In genomic region chr9:64250111-64250730, GRCm38 (mm10) we compare ENCODE assay signal across 27 mouse cellular contexts. TPM values are rescaled to one million over a fixed set of nuclear protein-coding genes. Genes with fewer than 3 reads are reported as not detected.
DNase-seq lines count a peak whose midpoint lies in the region; ATAC-seq and TF ChIP-seq lines count a peak whose summit lies in the region.
"Had no signal": no experiment of that assay in that cellular context is flagged by ENCODE, and none has a peak within 500 bp of the region (broad histone marks: within the 10 kb centered on the region; RNA-seq: fewer than 3 reads in every experiment).

No protein-coding gene starts in this region.

- ATAC-seq in heart, embryonic 13.5 days (ENCODE audit: extremely low read depth, insufficient number of reproducible peaks, low FRiP score, low TSS enrichment) = no peak
- ATAC-seq in megakaryocyte, adult 5-6 weeks (ENCODE audit: poor library complexity, severe bottlenecking) = no peak
- ATAC-seq: forebrain, embryonic 14.5 days; inflammation-experienced regulatory T-cells, adult 6 months; lung, postnatal 0 days; midbrain, embryonic 13.5 days had no signal

- H3K4me1 ChIP-seq in heart, embryonic 13.5 days = peaks cover 32% of the 10 kb centered on the region
- H3K4me1 ChIP-seq in megakaryocyte, embryonic 14.5 days = peaks cover 70% of the 10 kb centered on the region
- peaks cover 4% of the 10 kb centered on the region; the same call in 1 of the 2 replicates for H3K4me1 ChIP-seq in olfactory bulb, adult 2 months (ENCODE audit: control insufficient read depth, insufficient read depth, low read length)

- H3K4me2 ChIP-seq in heart, embryonic 13.5 days = no peak overlapping the region
- H3K4me2 ChIP-seq: heart, embryonic 12.5 days; hindbrain, embryonic 15.5 days; limb, embryonic 15.5 days; midbrain, embryonic 13.5 days had no signal

- no peaks in the 10 kb centered on the region for H3K9me3 ChIP-seq in heart, embryonic 13.5 days
- no peaks in the 10 kb centered on the region for H3K9me3 ChIP-seq in megakaryocyte, embryonic 14.5 days
- H3K9me3 ChIP-seq: heart, embryonic 12.5 days; hindbrain, embryonic 10.5 days; hindbrain, embryonic 15.5 days; limb, embryonic 10.5 days; limb, embryonic 15.5 days; midbrain, embryonic 13.5 days had no signal

- H3K4me3 ChIP-seq in heart, embryonic 13.5 days = no peak overlapping the region
- peak overlapping the region; percentile 73 for H3K4me3 ChIP-seq in megakaryocyte, embryonic 14.5 days (replicated peaks)
- H3K4me3 ChIP-seq in olfactory bulb, adult 2 months (ENCODE audit: insufficient read depth, low read depth, low read length) = no peak overlapping the region
- H3K4me3 ChIP-seq: heart, embryonic 12.5 days; hindbrain, embryonic 10.5 days; hindbrain, embryonic 15.5 days; limb, embryonic 10.5 days; midbrain, embryonic 13.5 days had no signal

- no peaks in the 10 kb centered on the region for H3K27me3 ChIP-seq in heart, embryonic 13.5 days (replicated peaks)
- H3K27me3 ChIP-seq in megakaryocyte, embryonic 14.5 days (replicated peaks) = no peaks in the 10 kb centered on the region
- H3K27me3 ChIP-seq: heart, embryonic 12.5 days; hindbrain, embryonic 15.5 days; limb, embryonic 15.5 days; midbrain, embryonic 13.5 days had no signal

- TF ChIP-seq POLR2A in olfactory bulb, adult 2 months (IDR thresholded peaks at IDR 0.05; ENCODE audit: insufficient read depth, low read depth, low read length) = no peak

- no peak for TF ChIP-seq CTCF in olfactory bulb, adult 2 months (IDR thresholded peaks at IDR 0.05; ENCODE audit: insufficient read depth, low read depth, low read length)

- no peak overlapping the region for H3K27ac ChIP-seq in heart, embryonic 13.5 days (replicated peaks)
- H3K27ac ChIP-seq in olfactory bulb, adult 2 months (ENCODE audit: insufficient read depth, low read depth, low read length) = peak overlapping the region; percentile 59; the same call in 1 of the 2 replicates
- H3K27ac ChIP-seq: hindbrain, embryonic 10.5 days; hindbrain, embryonic 15.5 days; limb, embryonic 10.5 days; limb, embryonic 15.5 days; midbrain, embryonic 13.5 days had no signal

- H3K9ac ChIP-seq in heart, embryonic 13.5 days = peak overlapping the region; percentile 47; the same call in 1 of the 2 replicates
- H3K9ac ChIP-seq: heart, embryonic 12.5 days; hindbrain, embryonic 15.5 days; limb, embryonic 15.5 days; midbrain, embryonic 13.5 days had no signal

- peaks cover 14% of the 10 kb centered on the region; the same call in 1 of the 2 replicates for H3K36me3 ChIP-seq in heart, embryonic 13.5 days
- H3K36me3 ChIP-seq in megakaryocyte, embryonic 14.5 days (replicated peaks; ENCODE audit: low read length) = peaks cover 26% of the 10 kb centered on the region
- H3K36me3 ChIP-seq: hindbrain, embryonic 15.5 days; midbrain, embryonic 13.5 days had no signal

- DNase-seq in heart, adult 11 months = no peak
- peak; percentile 79 for DNase-seq in Muller cell, postnatal 12 days (ENCODE audit: inconsistent ontology term)
- no peak for DNase-seq in kidney, postnatal 4 days
- DNase-seq in lung, postnatal 36 days = no peak
- DNase-seq: adrenal gland, postnatal 14 days; cerebellum, adult 8-10 months; cerebellum, postnatal 25 days; gastrocnemius, postnatal 25 days; heart, adult 18-20 months; heart, postnatal 14 days; kidney, adult 11 months; kidney, postnatal 14 days; layer of hippocampus, postnatal 36 days; right cerebral cortex, adult 18-20 months had no signal

RNA-seq across cellular contexts. Expression of gene Map2k1, which starts 3.2 kb away (rescaled TPM):
- 79.0 and 86.7 TPM in 2 replicates for polyA plus RNA-seq in heart, embryonic 13.5 days (2015; fragmentation: Nextera tagmentation; extraction: Ambion mirVana)
- 6.4 and 36.7 TPM in 2 replicates for polyA plus RNA-seq in megakaryocyte, embryonic 14.5 days (2012; ENCODE audit: insufficient read depth, low replicate concordance)
- 79.7 and 92.9 TPM in 2 replicates for total RNA-seq in megakaryocyte, adult 5-6 weeks (2015)
- total RNA-seq in megakaryocyte, adult 5-6 weeks (2017) = 114 and 117 TPM in 2 replicates
- 126 and 566 TPM in 2 replicates for polyA plus RNA-seq in olfactory bulb, adult 2 months (2012; ENCODE audit: insufficient read depth, insufficient read length, low replicate concordance, missing spikeins)

RNA-seq across cellular contexts. Expression of gene Uchl4, which starts 15.2 kb away (rescaled TPM):
- 1.6 and 1.7 TPM in 2 replicates for polyA plus RNA-seq in heart, embryonic 13.5 days (2015; fragmentation: Nextera tagmentation; extraction: Ambion mirVana)
- not detected in 2 replicates for polyA plus RNA-seq in megakaryocyte, embryonic 14.5 days (2012; ENCODE audit: insufficient read depth, low replicate concordance)
- total RNA-seq in megakaryocyte, adult 5-6 weeks (2015) = 0.34 TPM in 1 of 2 replicates, not detected in the other
- 0.16 and 0.48 TPM in 2 replicates for total RNA-seq in megakaryocyte, adult 5-6 weeks (2017)
- polyA plus RNA-seq in olfactory bulb, adult 2 months (2012; ENCODE audit: insufficient read depth, insufficient read length, low replicate concordance, missing spikeins) = not detected in 2 replicates

RNA-seq across cellular contexts. Expression of gene Tipin, which starts 31.2 kb away (rescaled TPM):
- 129 and 133 TPM in 2 replicates for polyA plus RNA-seq in heart, embryonic 13.5 days (2015; fragmentation: Nextera tagmentation; extraction: Ambion mirVana)
- 4.3 TPM in 1 of 2 replicates, not detected in the other for polyA plus RNA-seq in megakaryocyte, embryonic 14.5 days (2012; ENCODE audit: insufficient read depth, low replicate concordance)
- total RNA-seq in megakaryocyte, adult 5-6 weeks (2015) = 132 and 155 TPM in 2 replicates
- 163 and 193 TPM in 2 replicates for total RNA-seq in megakaryocyte, adult 5-6 weeks (2017)
- not detected in 2 replicates for polyA plus RNA-seq in olfactory bulb, adult 2 months (2012; ENCODE audit: insufficient read depth, insufficient read length, low replicate concordance, missing spikeins)

Comparison
In these comparisons a context has a peak if more than half of its experiments do, and no peak if none do; other contexts are left out.
1. RNA of gene Tipin, which starts 31.2 kb away (polyA plus RNA-seq): 129 to 133 TPM in heart, embryonic 13.5 days; 4.3 TPM in megakaryocyte, embryonic 14.5 days and not detected in olfactory bulb, adult 2 months; every median in the first group is over 10 times any median in the second.